9 mouse cellular contexts compared by ENCODE assay signal in genomic region chr2:76672134-76672745, GRCm38 (mm10). TPM values are rescaled to one million over a fixed set of nuclear protein-coding genes. Genes with fewer than 3 reads are reported as not detected.
DNase-seq lines count a peak whose midpoint lies in the region; ATAC-seq and TF ChIP-seq lines count a peak whose summit lies in the region.
"Had no signal": no experiment of that assay in that cellular context is flagged by ENCODE, and none has a peak within 500 bp of the region (broad histone marks: within the 10 kb centered on the region; RNA-seq: fewer than 3 reads in every experiment).

No protein-coding gene starts in this region.

- no peaks in the 10 kb centered on the region for H3K9me3 ChIP-seq in CH12.LX (replicated peaks; ENCODE audit: low read length)
- no peaks in the 10 kb centered on the region for H3K9me3 ChIP-seq in forebrain, embryonic 16.5 days (ENCODE audit: control insufficient read depth, low read length)
- no peaks in the 10 kb centered on the region for H3K9me3 ChIP-seq in liver, postnatal 0 days (ENCODE audit: low read length)

- in situ Hi-C loops in CH12.LX (cut with MboI; ENCODE audit: low pct_ligation_motif_present, low pct_unique_long_range_greater_than_20kb, low sequenced_read_pairs), result no loop called here

- H3K4me1 ChIP-seq in CH12.LX (ENCODE audit: control insufficient read depth in 1 of 2, insufficient read depth in 2 of 2), result peaks cover 0 to 15% of the 10 kb centered on the region in 2 experiments; a peak in 2 of 4 replicates
- H3K4me1 ChIP-seq in forebrain, embryonic 16.5 days (replicated peaks; ENCODE audit: control insufficient read depth, insufficient read depth, low read length), result peaks cover 29% of the 10 kb centered on the region
- peaks cover 27% of the 10 kb centered on the region for H3K4me1 ChIP-seq in liver, postnatal 0 days (ENCODE audit: insufficient read depth)

- no peak for TF ChIP-seq RAD21 in CH12.LX (IDR thresholded peaks at IDR 0.05; ENCODE audit: low read depth, low read length)

- TF ChIP-seq EP300 in CH12.LX (IDR thresholded peaks at IDR 0.05; ENCODE audit: low read length), result no peak
- TF ChIP-seq EP300 in liver, postnatal 0 days (IDR thresholded peaks at IDR 0.05; ENCODE audit: low read depth), result no peak

- H3K36me3 ChIP-seq in CH12.LX (replicated peaks in 1 of 2; ENCODE audit: control insufficient read depth in 1 of 2, insufficient read depth in 1 of 2, low read length in 1 of 2), result peaks cover 0 to 16% of the 10 kb centered on the region in 2 experiments
- no peaks in the 10 kb centered on the region for H3K36me3 ChIP-seq in forebrain, embryonic 16.5 days (ENCODE audit: control insufficient read depth, insufficient read depth)
- H3K36me3 ChIP-seq in liver, postnatal 0 days (replicated peaks; ENCODE audit: insufficient read depth, low read length), result peaks cover 2% of the 10 kb centered on the region; the same call in 1 of the 2 replicates

- dilution Hi-C loops in CH12.LX (cut with MboI; ENCODE audit: extremely low pct_ligation_motif_present, extremely low pct_unique_long_range_greater_than_20kb, low sequenced_read_pairs), result no loop called here

- H3K4me2 ChIP-seq in CH12.LX (ENCODE audit: insufficient read depth, low read depth, poor library complexity, severe bottlenecking), result peak overlapping the region; percentile 94
- H3K4me2 ChIP-seq in forebrain, embryonic 16.5 days (ENCODE audit: low read length), result peak overlapping the region; percentile 79
- H3K4me2 ChIP-seq in liver, postnatal 0 days (ENCODE audit: low read depth, low read length), result peak overlapping the region; percentile 75

- peak overlapping the region; percentile 77 for H3K4me3 ChIP-seq in gastrocnemius, adult 2 months
- H3K4me3 ChIP-seq in CH12.LX (replicated peaks in 1 of 3; ENCODE audit: low read depth in 2 of 3, low read length in 2 of 3, poor library complexity in 1 of 3), result peak overlapping the region; percentile 65 to 79 (median 75)
- peak overlapping the region; percentile 57 for H3K4me3 ChIP-seq in forebrain, embryonic 16.5 days (replicated peaks; ENCODE audit: low read length)
- peak overlapping the region; percentile 53 for H3K4me3 ChIP-seq in liver, postnatal 0 days (ENCODE audit: low read depth, low read length)

- peaks cover 20% of the 10 kb centered on the region for H3K79me2 ChIP-seq in CH12.LX (replicated peaks; ENCODE audit: control insufficient read depth, extremely low read depth, insufficient read depth, poor library complexity, severe bottlenecking)

- H3K27ac ChIP-seq in gastrocnemius, adult 2 months, result peak overlapping the region; percentile 85
- H3K27ac ChIP-seq in CH12.LX (ENCODE audit: insufficient read depth, low read depth), result no peak overlapping the region; the same call in 1 of the 2 replicates
- H3K27ac ChIP-seq in forebrain, embryonic 16.5 days (ENCODE audit: low read length), result peak overlapping the region; percentile 75
- H3K27ac ChIP-seq in liver, postnatal 0 days (ENCODE audit: low read depth), result peak overlapping the region; percentile 66

- H3K9ac ChIP-seq in CH12.LX (ENCODE audit: insufficient read depth, low read depth), result peak overlapping the region; percentile 76
- peak overlapping the region; percentile 70 for H3K9ac ChIP-seq in forebrain, embryonic 16.5 days (replicated peaks; ENCODE audit: low read depth, low read length)
- peak overlapping the region; percentile 61 for H3K9ac ChIP-seq in liver, postnatal 0 days (replicated peaks)

- TF ChIP-seq POLR2A in CH12.LX (IDR thresholded peaks at IDR 0.05; ENCODE audit: low read depth, low read length), result no peak

- ATAC-seq in forebrain, embryonic 16.5 days, result no peak
- ATAC-seq in liver, postnatal 0 days, result no peak

- intact Hi-C loops in gastrocnemius, adult 2 months (cut with DNase I), result no loop called here

- no peak for DNase-seq in gastrocnemius, adult 2 months
- no peak for DNase-seq in gastrocnemius, postnatal 4 days (ENCODE audit: low spot score in 2 of 2)
- DNase-seq in CH12.LX (ENCODE audit: extremely low read depth), result peak; percentile 14
- DNase-seq in liver, postnatal 0 days, result no peak
- no peak for DNase-seq in layer of hippocampus, adult 18-20 months (ENCODE audit: low spot score in 2 of 2)
- DNase-seq in thymus, postnatal 0 days (ENCODE audit: low spot score), result no peak
- DNase-seq in cerebellum, postnatal 14 days, result no peak

- WGBS in forebrain, embryonic 16.5 days, result 28% methylated on average over 9 of the region's 9 CpGs
- 19% methylated on average over 9 of the region's 9 CpGs for WGBS in liver, postnatal 0 days (ENCODE audit: insufficient replicate concordance)

- TF ChIP-seq CTCF in gastrocnemius, adult 2 months (IDR thresholded peaks at IDR 0.05), result no peak
- no peak for TF ChIP-seq CTCF in CH12.LX (conservative IDR thresholded peaks at IDR 0.05 in 1 of 2, IDR thresholded peaks at IDR 0.05 in 1 of 2; ENCODE audit: low read depth in 2 of 2, low read length in 2 of 2)
- TF ChIP-seq CTCF in liver, postnatal 0 days (IDR thresholded peaks at IDR 0.05; ENCODE audit: low read depth), result no peak

- H3K27me3 ChIP-seq in CH12.LX (replicated peaks), result no peaks in the 10 kb centered on the region
- H3K27me3 ChIP-seq in forebrain, embryonic 16.5 days (replicated peaks; ENCODE audit: control insufficient read depth, insufficient read depth, low read length), result no peaks in the 10 kb centered on the region
- H3K27me3 ChIP-seq in liver, postnatal 0 days (ENCODE audit: insufficient read depth, low read length), result no peaks in the 10 kb centered on the region

TF ChIP-seq in CH12.LX, 34 proteins besides CTCF, POLR2A, EP300 and RAD21:
- TF ChIP-seq CHD1 (IDR thresholded peaks at IDR 0.05; ENCODE audit: low read depth, low read length), result peak; percentile 73
- TF ChIP-seq SIN3A (IDR thresholded peaks at IDR 0.05; ENCODE audit: low read length), result peak; percentile 43; the same call in 1 of the 2 replicates
- TF ChIP-seq MAX (IDR thresholded peaks at IDR 0.05; ENCODE audit: low read length), result no peak

RNA-seq across cellular contexts. Expression of gene Fkbp7, which starts 0.7 kb away (rescaled TPM):
- 1 to 10 TPM; 5.8 to 8.5 TPM for total RNA-seq in gastrocnemius, adult 2 months (2021)
- 10 to 100 TPM; 41.3 to 46.0 TPM for total RNA-seq in gastrocnemius, postnatal 4 days (2021)
- total RNA-seq in CH12.LX (2012; rRNA removed) (1.3 and 1.5 TPM in 2 replicates), CH12.LX (2014; rRNA removed) (1.7 and 2.4 TPM in 2 replicates)
- polyA plus RNA-seq in CH12.LX (2012; ENCODE audit: insufficient read length, low read depth), result 1.5 and 1.9 TPM in 2 replicates
- 12.4 and 15.9 TPM in 2 replicates for polyA plus RNA-seq in forebrain, embryonic 16.5 days (2015; fragmentation: Nextera tagmentation; extraction: Ambion mirVana)
- 6.5 and 7.9 TPM in 2 replicates for polyA plus RNA-seq in liver, postnatal 0 days (2015; fragmentation: Nextera tagmentation; extraction: Ambion mirVana)
- 1 to 10 TPM; 5.2 to 5.3 TPM for total RNA-seq in layer of hippocampus, adult 18-20 months (2021)
- polyA plus RNA-seq in thymus, postnatal 0 days (2015; fragmentation: Nextera tagmentation; extraction: Ambion mirVana), result 14.2 and 14.4 TPM in 2 replicates

RNA-seq across cellular contexts. Expression of gene Plekha3, which starts 2.8 kb away (rescaled TPM):
- total RNA-seq in gastrocnemius, adult 2 months (2021), result 10 to 100 TPM; 10.3 to 10.5 TPM
- total RNA-seq in gastrocnemius, postnatal 4 days (2021), result 10 to 100 TPM in 1 of 2 experiments, 1 to 10 TPM in 1; 9.7 to 11.7 TPM
- total RNA-seq in CH12.LX (2012; rRNA removed), result 12.1 and 16.9 TPM in 2 replicates
- total RNA-seq in CH12.LX (2014; rRNA removed), result 38.6 and 43.8 TPM in 2 replicates
- polyA plus RNA-seq in CH12.LX (2012; ENCODE audit: insufficient read length, low read depth), result 28.4 and 30.0 TPM in 2 replicates
- 6.8 and 9.5 TPM in 2 replicates for polyA plus RNA-seq in forebrain, embryonic 16.5 days (2015; fragmentation: Nextera tagmentation; extraction: Ambion mirVana)
- 3.8 and 5.0 TPM in 2 replicates for polyA plus RNA-seq in liver, postnatal 0 days (2015; fragmentation: Nextera tagmentation; extraction: Ambion mirVana)
- total RNA-seq in layer of hippocampus, adult 18-20 months (2021), result 10 to 100 TPM; 53.8 to 55.7 TPM
- 10.2 and 11.0 TPM in 2 replicates for polyA plus RNA-seq in thymus, postnatal 0 days (2015; fragmentation: Nextera tagmentation; extraction: Ambion mirVana)

RNA-seq across cellular contexts. Expression of gene Pjvk, which starts 24.0 kb away (rescaled TPM):
- total RNA-seq in gastrocnemius, adult 2 months (2021), result not detected
- total RNA-seq in gastrocnemius, postnatal 4 days (2021), result under 1 TPM; 0.22 to 0.29 TPM
- total RNA-seq in CH12.LX (2012; rRNA removed) (not detected in 2 replicates), CH12.LX (2014; rRNA removed) (not detected in 2 replicates)
- polyA plus RNA-seq in CH12.LX (2012; ENCODE audit: insufficient read length, low read depth), result not detected in 2 replicates
- 0.53 and 0.80 TPM in 2 replicates for polyA plus RNA-seq in forebrain, embryonic 16.5 days (2015; fragmentation: Nextera tagmentation; extraction: Ambion mirVana)
- polyA plus RNA-seq in liver, postnatal 0 days (2015; fragmentation: Nextera tagmentation; extraction: Ambion mirVana), result not detected in 2 replicates
- under 1 TPM in 1 of 2 experiments, not detected in 1; 0.42 TPM for total RNA-seq in layer of hippocampus, adult 18-20 months (2021)
- polyA plus RNA-seq in thymus, postnatal 0 days (2015; fragmentation: Nextera tagmentation; extraction: Ambion mirVana), result 0.12 and 0.21 TPM in 2 replicates
- total RNA-seq: left cerebral cortex, adult 18-20 months had no signal

RNA-seq across cellular contexts. Expression of gene Prkra, which starts 24.4 kb away (rescaled TPM):
- total RNA-seq in gastrocnemius, adult 2 months (2021), result 1 to 10 TPM; 2.7 to 3.3 TPM
- total RNA-seq in gastrocnemius, postnatal 4 days (2021), result 10 to 100 TPM; 16.8 to 19.1 TPM
- 5.6 and 8.4 TPM in 2 replicates for total RNA-seq in CH12.LX (2012; rRNA removed)
- total RNA-seq in CH12.LX (2014; rRNA removed), result 13.5 and 13.7 TPM in 2 replicates
- polyA plus RNA-seq in CH12.LX (2012; ENCODE audit: insufficient read length, low read depth), result 6.8 and 7.0 TPM in 2 replicates
- 93.4 and 99.7 TPM in 2 replicates for polyA plus RNA-seq in forebrain, embryonic 16.5 days (2015; fragmentation: Nextera tagmentation; extraction: Ambion mirVana)
- 7.7 and 7.9 TPM in 2 replicates for polyA plus RNA-seq in liver, postnatal 0 days (2015; fragmentation: Nextera tagmentation; extraction: Ambion mirVana)
- 10 to 100 TPM; 17.5 to 18.8 TPM for total RNA-seq in layer of hippocampus, adult 18-20 months (2021)
- polyA plus RNA-seq in thymus, postnatal 0 days (2015; fragmentation: Nextera tagmentation; extraction: Ambion mirVana), result 15.4 and 18.6 TPM in 2 replicates

Comparison
In these comparisons a context has a peak if more than half of its experiments do, and no peak if none do; other contexts are left out.
1. RNA of gene Fkbp7, which starts 0.7 kb away (total RNA-seq): 41.3 to 46.0 TPM in gastrocnemius, postnatal 4 days; 5.8 to 8.5 TPM in gastrocnemius, adult 2 months, 5.2 to 5.3 TPM in layer of hippocampus, adult 18-20 months and 1.3 to 2.4 TPM in CH12.LX; every median in the first group is over 4 times any median in the second.
2. Peak in every context shown above with its lines, with median percentiles within 50 percentile points of each other: H3K4me3 ChIP-seq, H3K4me2 ChIP-seq and H3K9ac ChIP-seq.